ENCODE assay signal across 13 mouse cellular contexts in the genomic region with DNA sequence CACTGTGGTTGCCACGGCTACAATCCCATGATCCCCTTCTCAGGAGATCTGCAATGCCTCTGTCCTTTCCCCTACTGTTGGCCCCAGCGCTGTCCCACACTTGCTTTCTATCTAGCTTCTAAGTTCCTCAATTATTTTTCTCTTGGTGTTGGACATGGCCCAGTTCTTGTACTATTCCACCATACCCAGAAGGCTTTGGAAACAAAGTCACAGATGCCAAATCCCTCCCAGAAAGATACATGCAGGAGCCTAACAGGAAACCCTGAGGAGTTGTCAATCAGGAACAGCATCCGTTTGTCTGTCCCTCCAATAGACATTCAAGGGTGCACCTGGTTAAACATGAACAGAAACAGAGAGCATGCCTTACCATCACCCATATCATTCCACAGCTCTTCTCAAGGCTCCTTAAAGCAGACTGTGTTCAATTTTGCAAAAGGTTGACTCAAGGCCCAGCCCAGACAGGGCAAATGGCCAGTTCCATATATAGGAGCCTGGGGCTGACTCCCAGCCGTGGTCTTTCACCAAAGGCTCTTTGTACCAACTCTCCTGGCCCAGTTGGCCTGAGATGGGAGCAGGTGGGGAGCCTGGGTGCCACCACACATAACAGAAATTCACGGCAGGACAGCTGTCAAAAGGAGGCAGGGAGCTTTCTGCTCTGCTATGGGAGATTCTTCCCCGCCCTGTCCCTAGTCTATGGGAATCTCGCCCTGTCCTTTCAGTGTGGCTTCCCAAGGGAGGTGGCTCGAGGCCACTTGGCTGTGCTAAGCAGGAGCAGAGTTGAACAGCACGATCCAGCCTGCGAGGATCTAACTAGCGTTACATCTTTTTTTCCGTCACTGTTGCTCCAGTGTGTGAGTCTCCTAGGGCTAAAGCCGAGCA. TPM values are rescaled to one million over a fixed set of nuclear protein-coding genes. Genes with fewer than 3 reads are reported as not detected.
DNase-seq lines count a peak whose midpoint lies in the region; ATAC-seq and TF ChIP-seq lines count a peak whose summit lies in the region.
"Had no signal": no experiment of that assay in that cellular context is flagged by ENCODE, and none has a peak within 500 bp of the region (broad histone marks: within the 10 kb centered on the region; RNA-seq: fewer than 3 reads in every experiment).

No protein-coding gene starts in this region.

- H3K27me3 ChIP-seq in heart, embryonic 12.5 days (replicated peaks) = no peaks in the 10 kb centered on the region
- H3K27me3 ChIP-seq: liver, embryonic 13.5 days had no signal

- no peak for ATAC-seq in heart, embryonic 12.5 days (ENCODE audit: insufficient number of reproducible peaks, low FRiP score)

- intact Hi-C loops in gastrocnemius, adult 2 months (cut with DNase I) = loop anchor here (2.0 to 5.0 kb wide), 3 partner anchors 53 to 118 kb away; partner anchors contain the start of gene Rhob

- H3K4me2 ChIP-seq in heart, embryonic 12.5 days = no peak overlapping the region
- H3K4me2 ChIP-seq: liver, embryonic 13.5 days had no signal

- H3K9me3 ChIP-seq in heart, embryonic 12.5 days (replicated peaks) = no peaks in the 10 kb centered on the region
- H3K9me3 ChIP-seq: liver, embryonic 13.5 days had no signal

- no peak overlapping the region for H3K4me3 ChIP-seq in heart, embryonic 12.5 days
- peak overlapping the region; percentile 48 for H3K4me3 ChIP-seq in gastrocnemius, adult 2 months
- H3K4me3 ChIP-seq: liver, embryonic 13.5 days had no signal

- H3K4me1 ChIP-seq in heart, embryonic 12.5 days (replicated peaks) = peaks cover 23% of the 10 kb centered on the region
- H3K4me1 ChIP-seq: liver, embryonic 13.5 days had no signal

- WGBS in heart, embryonic 12.5 days = 72% methylated on average over 13 of the region's 13 CpGs

- no peaks in the 10 kb centered on the region for H3K36me3 ChIP-seq in heart, embryonic 12.5 days
- H3K36me3 ChIP-seq: liver, embryonic 13.5 days had no signal

- no peak for TF ChIP-seq CTCF in gastrocnemius, adult 2 months (IDR thresholded peaks at IDR 0.05)

- no peak overlapping the region for H3K9ac ChIP-seq in heart, embryonic 12.5 days
- H3K9ac ChIP-seq: liver, embryonic 13.5 days had no signal

- H3K27ac ChIP-seq in heart, embryonic 12.5 days (ENCODE audit: poor library complexity, severe bottlenecking) = no peak overlapping the region
- peak overlapping the region; percentile 87 for H3K27ac ChIP-seq in gastrocnemius, adult 2 months
- H3K27ac ChIP-seq: liver, embryonic 13.5 days had no signal

- DNase-seq in heart, adult 18-20 months = peak; percentile 90 to 95
- peak; percentile 47 for DNase-seq in 3T3-L1 (ENCODE audit: low read depth, low spot score)
- DNase-seq in gastrocnemius, adult 2 months = peak; percentile 89
- peak; percentile 72 for DNase-seq in heart, postnatal 4 days
- DNase-seq in frontal cortex, postnatal 36 days (ENCODE audit: low spot score in 2 of 2) = no peak
- no peak for DNase-seq in B cell, adult 2 months
- DNase-seq in ovary, postnatal 10 days (ENCODE audit: low spot score) = no peak
- DNase-seq: adrenal gland, adult 8-10 months; embryo, embryonic 11 days; liver, embryonic 13.5 days; right cerebral cortex, postnatal 25 days; thymus, adult 2 months had no signal

RNA-seq across cellular contexts. Expression of gene Rhob, which starts 54.6 kb away (rescaled TPM):
- 100 to 1,000 TPM; 165 to 172 TPM for total RNA-seq in heart, adult 18-20 months (2021)
- 52.9 and 55.1 TPM in 2 replicates for polyA plus RNA-seq in heart, embryonic 12.5 days (2016; fragmentation: Nextera tagmentation; extraction: Ambion mirVana)
- total RNA-seq in gastrocnemius, adult 2 months (2021) = 100 to 1,000 TPM in 1 of 2 experiments, 10 to 100 TPM in 1; 33.5 to 115 TPM
- total RNA-seq in heart, postnatal 4 days (2021) = 100 to 1,000 TPM; 124 to 128 TPM

Comparison
In these comparisons a context has a peak if more than half of its experiments do, and no peak if none do; other contexts are left out.
1. DNase-seq: peak in heart, adult 18-20 months (2 of 2), 3T3-L1 (single experiment), gastrocnemius, adult 2 months (single experiment) and heart, postnatal 4 days (single experiment); none in frontal cortex, postnatal 36 days (0 of 2), B cell, adult 2 months (0 of 2) and ovary, postnatal 10 days (single experiment).